Mouse (Mus musculus) midbrain, embryonic 13.5 days (tissue): ENCODE results near the gene Flnb. TPM values are rescaled to one million over a fixed set of nuclear protein-coding genes. Genes with fewer than 3 reads are reported as not detected.

ENCODE experiments used
- ATAC-seq: fragments of 200-750 bp; cut with Nextera tagmentation; 2 replicates; pipeline ENCODE4 v1.8.0; 2017; ENCODE audit warnings: mild to moderate bottlenecking, moderate TSS enrichment, moderate library complexity
- H3K27ac ChIP-seq: fragments of 300-500 bp; sonication (generic); 2 replicates; pipeline ENCODE4 v1.5.1; 2015; ENCODE audit warnings: inconsistent platforms, mild to moderate bottlenecking, moderate library complexity
- H3K27me3 ChIP-seq: fragments of 300-500 bp; sonication (generic); 2 replicates; pipeline ENCODE4 v1.6.1; 2015; ENCODE audit warnings: mild to moderate bottlenecking, inconsistent platforms
- H3K36me3 ChIP-seq: fragments of 300-500 bp; sonication (generic); 2 replicates; pipeline ENCODE4 v1.6.1; 2015; ENCODE audit warnings: mild to moderate bottlenecking, inconsistent platforms
- H3K4me1 ChIP-seq: fragments of 300-500 bp; sonication (generic); replicated peaks from 2 replicates; pipeline ENCODE4 v1.6.1; 2015; ENCODE audit warnings: inconsistent platforms
- H3K4me2 ChIP-seq: fragments of 300-500 bp; sonication (generic); replicated peaks from 2 replicates; pipeline ENCODE4 v1.6.1; 2015; ENCODE audit warnings: moderate library complexity, mild to moderate bottlenecking, inconsistent platforms
- H3K4me3 ChIP-seq: fragments of 300-500 bp; sonication (generic); replicated peaks from 2 replicates; pipeline ENCODE4 v1.5.1; 2015; ENCODE audit warnings: mild to moderate bottlenecking, inconsistent platforms
- H3K9ac ChIP-seq: fragments of 300-500 bp; sonication (generic); replicated peaks from 2 replicates; pipeline ENCODE4 v1.6.1; 2015; ENCODE audit warnings: mild to moderate bottlenecking, inconsistent platforms
- H3K9me3 ChIP-seq: fragments of 300-500 bp; sonication (generic); 2 replicates; pipeline ENCODE4 v1.6.1; 2016; ENCODE audit warnings: mild to moderate bottlenecking, inconsistent platforms
- WGBS: fragments of 180-500 bp; shearing (Covaris S2); methylation state at CpG from one replicate; pipeline ENCODE4 v1.1.7; 2015; 5-methylcytosine and 5-hydroxymethylcytosine counted together
- polyA plus RNA-seq: library from polyadenylated mRNA; unstranded; fragments of >200 nt; fragmentation: Nextera tagmentation; extraction: Ambion mirVana; gene quantifications from 2 replicates; pipeline ENCODE4 v1.2.1, GENCODE M21; 2015

Flnb gene
- polyA plus RNA-seq, 1 experiment from 2014 or later = 10.8 TPM

DNA sequence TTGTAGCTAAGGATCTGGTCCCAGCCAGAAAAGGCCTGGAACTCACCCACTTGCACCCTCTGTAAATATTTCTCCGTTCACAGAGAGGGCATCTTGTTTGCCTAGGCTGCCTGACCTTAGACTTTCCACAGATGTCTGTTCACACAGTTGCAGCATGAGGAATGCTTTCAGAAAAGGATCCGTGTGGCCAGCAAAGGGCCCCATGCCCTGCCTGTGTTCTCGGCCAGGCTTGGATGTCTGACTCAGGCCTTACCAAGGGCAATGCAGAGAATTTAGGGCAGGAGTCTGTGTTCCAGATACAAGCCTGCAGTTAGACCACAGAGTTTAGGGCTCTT, 126.0 kb downstream of the Flnb start:
- Histone ChIP-seq H3K9ac (no peak overlapping the region), H3K4me1 (no peaks in the 10 kb centered on the region), H3K4me3 (no peak overlapping the region), H3K27ac (no peak overlapping the region), H3K4me2 (no peak overlapping the region), H3K27me3 (no peaks in the 10 kb centered on the region), H3K9me3 (no peaks in the 10 kb centered on the region), H3K36me3 (peaks cover 71% of the 10 kb centered on the region)
- ATAC-seq = no peak
- WGBS = 91% methylated on average over 3 of the region's 3 CpGs

GRCm38 (mm10) chr14:7944349-7945039, 126.7 kb downstream of the Flnb start:
- Histone ChIP-seq H3K9me3 (no peaks in the 10 kb centered on the region), H3K36me3 (peaks cover 71% of the 10 kb centered on the region), H3K27ac (no peak overlapping the region), H3K4me3 (no peak overlapping the region), H3K9ac (no peak overlapping the region), H3K4me1 (no peaks in the 10 kb centered on the region), H3K27me3 (no peaks in the 10 kb centered on the region), H3K4me2 (no peak overlapping the region)
- ATAC-seq = peak; percentile 38
- 61% methylated on average over 8 of the region's 8 CpGs for WGBS

- H3K36me3 ChIP-seq = peaks cover 71% of the 10 kb centered on the region
- no peaks in the 10 kb centered on the region for H3K9me3 ChIP-seq
- H3K27me3 ChIP-seq = no peaks in the 10 kb centered on the region
- ATAC-seq = no peak
- no peak overlapping the region for H3K9ac ChIP-seq
- H3K4me2 ChIP-seq = no peak overlapping the region
- H3K4me1 ChIP-seq = no peaks in the 10 kb centered on the region
- 87% methylated on average over 5 of the region's 5 CpGs for WGBS
- no peak overlapping the region for H3K27ac ChIP-seq
- H3K4me3 ChIP-seq = no peak overlapping the region
Measured at GRCm38 (mm10) chr14:7945261-7945660, 127.5 kb downstream of the Flnb start.

GRCm38 (mm10) chr14:7951234-7951633, 133.5 kb downstream of the Flnb start:
- H3K27me3 ChIP-seq = no peaks in the 10 kb centered on the region
- ATAC-seq = no peak
- H3K36me3 ChIP-seq = peaks cover 38% of the 10 kb centered on the region
- no peak overlapping the region for H3K27ac ChIP-seq
- no peaks in the 10 kb centered on the region for H3K9me3 ChIP-seq
- H3K4me3 ChIP-seq = no peak overlapping the region
- 93% methylated on average over 9 of the region's 9 CpGs for WGBS
- no peak overlapping the region for H3K9ac ChIP-seq
- H3K4me1 ChIP-seq = peaks cover 3% of the 10 kb centered on the region; the same call in 1 of the 2 replicates
- no peak overlapping the region for H3K4me2 ChIP-seq

- H3K36me3 ChIP-seq = peaks cover 36% of the 10 kb centered on the region
- no peak for ATAC-seq
- peaks cover 12% of the 10 kb centered on the region for H3K4me1 ChIP-seq
- no peak overlapping the region for H3K4me3 ChIP-seq
- H3K9ac ChIP-seq = no peak overlapping the region
- no peak overlapping the region for H3K27ac ChIP-seq
- WGBS = 42% methylated on average over 12 of the region's 12 CpGs
- no peak overlapping the region for H3K4me2 ChIP-seq
- H3K9me3 ChIP-seq = no peaks in the 10 kb centered on the region
- H3K27me3 ChIP-seq = no peaks in the 10 kb centered on the region
Measured at GRCm38 (mm10) chr14:7952610-7953254, 135.0 kb downstream of the Flnb start.

- WGBS = 39% methylated on average over 6 of the region's 6 CpGs
- no peak for ATAC-seq
- Histone ChIP-seq H3K36me3 (peaks cover 25% of the 10 kb centered on the region), H3K9me3 (no peaks in the 10 kb centered on the region), H3K4me1 (peaks cover 12% of the 10 kb centered on the region), H3K27me3 (no peaks in the 10 kb centered on the region), H3K9ac (no peak overlapping the region), H3K4me2 (no peak overlapping the region), H3K4me3 (no peak overlapping the region), H3K27ac (no peak overlapping the region)
Measured at GRCm38 (mm10) chr14:7954071-7954471, 136.3 kb downstream of the Flnb start.

GRCm38 (mm10) chr14:7956427-7956826, 138.7 kb downstream of the Flnb start:
- H3K4me2 ChIP-seq = no peak overlapping the region
- H3K36me3 ChIP-seq = peaks cover 4% of the 10 kb centered on the region; the same call in 1 of the 2 replicates
- H3K27me3 ChIP-seq = no peaks in the 10 kb centered on the region
- no peak overlapping the region for H3K9ac ChIP-seq
- 84% methylated on average over 10 of the region's 10 CpGs for WGBS
- ATAC-seq = no peak
- no peak overlapping the region for H3K27ac ChIP-seq
- H3K9me3 ChIP-seq = no peaks in the 10 kb centered on the region
- no peak overlapping the region for H3K4me3 ChIP-seq
- H3K4me1 ChIP-seq = peaks cover 12% of the 10 kb centered on the region

- WGBS = 45% methylated on average over 9 of the region's 9 CpGs
- H3K9ac ChIP-seq = no peak within 1 kb of the TSS
- peak; percentile 57 for ATAC-seq
Measured at GRCm38 (mm10) chr14:7957049-7957448, 139.3 kb downstream of the Flnb start, which contains the start of gene Gm45521. Gene Gm45521 (plus strand): TSS chr14:7957288.

DNA sequence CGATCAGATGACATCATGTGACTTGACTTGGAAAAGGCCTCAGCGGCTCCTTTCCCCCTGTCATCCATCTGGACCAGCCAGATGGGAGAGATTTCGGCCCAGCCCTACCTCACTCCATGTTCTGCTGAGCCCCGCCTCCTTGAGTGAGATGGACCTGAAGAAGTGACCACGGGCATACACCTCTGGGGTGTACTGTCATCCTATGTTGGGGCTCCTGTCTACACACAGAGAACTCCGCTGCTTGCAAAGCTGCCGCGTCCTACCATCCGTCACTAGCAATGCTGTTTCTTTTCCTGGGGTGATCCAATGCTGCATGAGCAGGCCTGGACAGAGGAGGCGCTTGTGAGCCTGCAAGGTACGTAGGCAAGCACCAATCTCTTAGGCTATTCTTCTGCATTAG, 142.9 kb downstream of the Flnb start:
- Histone ChIP-seq H3K9me3 (no peaks in the 10 kb centered on the region), H3K27ac (no peak overlapping the region), H3K4me3 (no peak overlapping the region), H3K9ac (no peak overlapping the region), H3K4me2 (no peak overlapping the region), H3K36me3 (no peaks in the 10 kb centered on the region), H3K27me3 (no peaks in the 10 kb centered on the region), H3K4me1 (peaks cover 9% of the 10 kb centered on the region)
- ATAC-seq = peak; percentile 54; the same call in 1 of the 2 replicates
- WGBS = 56% methylated on average over 11 of the region's 11 CpGs

More at GRCm38 (mm10) chr14:7957049-7957448, 139.3 kb downstream of the Flnb start, which contains the start of gene Gm45521:
- Histone ChIP-seq H3K36me3 (no peaks in the 10 kb centered on the region), H3K4me3 (no peak within 1 kb of the TSS), H3K27me3 (no peaks in the 10 kb centered on the region), H3K9me3 (no peaks in the 10 kb centered on the region), H3K4me2 (no peak within 1 kb of the TSS), H3K4me1 (peaks cover 12% of the 10 kb centered on the region), H3K27ac (no peak within 1 kb of the TSS)

DNA sequence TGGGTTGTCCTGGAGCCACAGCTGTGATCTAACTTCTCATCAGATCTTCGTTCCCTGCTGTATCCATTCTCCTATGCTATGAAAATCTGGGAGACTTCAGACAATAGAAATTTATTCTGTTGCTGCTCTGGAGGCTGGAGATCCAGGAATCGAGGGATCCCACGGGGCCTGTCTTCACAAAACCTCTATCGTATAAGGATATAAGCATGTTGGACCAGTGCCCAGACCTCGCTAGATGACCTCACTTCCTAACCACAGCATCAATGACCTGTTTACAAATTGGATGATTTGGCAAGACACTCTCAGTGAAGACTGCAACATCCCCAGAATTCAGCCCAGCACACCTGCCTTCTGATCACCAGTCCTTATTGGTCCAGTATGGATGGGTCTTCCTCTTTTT, 144.0 kb downstream of the Flnb start:
- H3K27ac ChIP-seq = no peak overlapping the region
- ATAC-seq = no peak

DNA sequence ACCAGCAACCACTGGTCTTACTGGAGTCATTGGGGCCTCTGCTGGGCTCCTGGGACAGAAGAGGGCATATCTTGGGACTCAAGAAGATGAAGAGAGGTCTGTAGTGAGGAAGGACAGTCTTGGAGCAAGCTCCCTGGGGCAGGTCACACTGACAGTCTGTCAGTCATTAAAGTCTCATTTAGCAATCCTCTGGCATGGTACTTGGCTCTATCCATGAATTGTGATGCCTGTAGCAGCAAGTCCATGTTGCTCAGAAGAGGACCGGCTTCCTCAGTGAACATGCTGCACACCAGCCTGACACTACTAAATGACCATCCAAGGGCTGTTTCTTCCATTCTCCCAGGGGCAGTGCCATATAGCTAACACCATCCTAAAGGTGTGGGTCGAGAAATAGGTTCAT, 144.9 kb downstream of the Flnb start:
- 82% methylated on average over 2 of the region's 2 CpGs for WGBS
- no peak overlapping the region for H3K4me3 ChIP-seq
- ATAC-seq = no peak

More for the DNA sequence above, 144.0 kb downstream of the Flnb start:
- peaks cover 8% of the 10 kb centered on the region for H3K4me1 ChIP-seq
- H3K4me3 ChIP-seq = no peak overlapping the region
- H3K36me3 ChIP-seq = no peaks in the 10 kb centered on the region
- 59% methylated on average over 5 of the region's 5 CpGs for WGBS
- no peak overlapping the region for H3K9ac ChIP-seq
- H3K4me2 ChIP-seq = no peak overlapping the region
- no peaks in the 10 kb centered on the region for H3K9me3 ChIP-seq
- H3K27me3 ChIP-seq = no peaks in the 10 kb centered on the region

DNA sequence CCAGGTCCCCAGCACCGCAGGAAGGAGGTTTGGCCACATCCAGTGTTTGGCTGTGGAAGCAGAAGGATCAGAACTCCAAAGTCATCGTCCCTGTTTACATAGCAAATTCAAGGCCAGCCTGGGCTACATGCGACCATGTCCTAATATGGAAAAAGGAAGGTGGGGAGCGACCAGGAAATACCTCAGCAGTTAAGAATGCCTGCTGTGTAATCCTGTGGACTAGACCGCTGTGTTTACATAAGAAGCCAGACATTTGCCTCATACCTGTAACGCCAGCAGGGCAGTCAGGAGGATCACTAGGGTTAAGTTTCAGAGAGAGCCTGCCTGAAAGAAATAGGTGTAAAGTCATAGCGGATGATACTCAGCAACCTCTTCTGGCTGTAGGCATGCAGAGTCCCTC, 145.4 kb downstream of the Flnb start:
- ATAC-seq = no peak
- Histone ChIP-seq H3K4me2 (no peak overlapping the region), H3K9ac (no peak overlapping the region), H3K4me3 (no peak overlapping the region), H3K27me3 (no peaks in the 10 kb centered on the region), H3K4me1 (no peaks in the 10 kb centered on the region; the same call in 1 of the 2 replicates), H3K36me3 (no peaks in the 10 kb centered on the region), H3K27ac (no peak overlapping the region), H3K9me3 (no peaks in the 10 kb centered on the region)
- WGBS = 66% methylated on average over 7 of the region's 7 CpGs

More for the DNA sequence above, 144.9 kb downstream of the Flnb start:
- Histone ChIP-seq H3K27me3 (no peaks in the 10 kb centered on the region), H3K4me2 (no peak overlapping the region), H3K9me3 (no peaks in the 10 kb centered on the region), H3K27ac (no peak overlapping the region), H3K4me1 (no peaks in the 10 kb centered on the region; the same call in 1 of the 2 replicates), H3K9ac (no peak overlapping the region), H3K36me3 (no peaks in the 10 kb centered on the region)
